Mouse (Mus musculus) liver, adult 2 months (tissue): ENCODE measurements around the gene Dtx2.

Experiments
- CTCF ChIP-seq: fragments of 200-500 bp; IDR thresholded peaks from 2 replicates; pipeline ENCODE4 v1.5.1; 2011; ENCODE audit warnings: low read depth, low read length, control low read depth
- POLR2A ChIP-seq: fragments of 200-500 bp; IDR thresholded peaks from 2 replicates; pipeline ENCODE4 v1.6.1; 2011; ENCODE audit warnings: low read length, control low read depth; ENCODE audit not compliant: insufficient read depth; ENCODE audit errors: extremely low read depth

GRCm38 (mm10) chr5:136045987-136046386, 51.4 kb downstream of the Dtx2 start:
- TF ChIP-seq CTCF (peak; percentile 89), POLR2A (no peak)
